Mouse (Mus musculus): ENCODE measurements around the gene Otulin.

Otulin gene

DNA sequence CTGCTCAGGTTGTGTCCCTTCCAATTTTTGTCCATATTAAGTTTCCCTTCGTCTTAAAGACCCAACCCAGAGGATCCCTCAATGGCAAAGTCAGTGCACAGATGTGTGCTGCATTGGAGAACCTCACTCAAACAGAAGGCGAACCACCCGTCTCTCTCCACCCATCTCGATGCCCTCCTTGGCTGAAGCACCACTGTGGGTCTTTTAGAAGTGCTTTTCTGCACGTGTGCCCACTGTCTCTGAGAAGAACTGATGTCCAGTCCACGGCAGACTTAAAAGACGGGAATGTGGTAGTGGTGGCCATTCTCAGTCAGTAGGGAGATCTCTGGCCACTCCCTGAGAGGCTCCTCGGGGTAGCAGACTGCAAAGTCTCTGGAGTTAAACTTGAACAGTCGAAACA, 26.1 kb upstream of the Otulin start:
- DNase-seq: no peak

DNA sequence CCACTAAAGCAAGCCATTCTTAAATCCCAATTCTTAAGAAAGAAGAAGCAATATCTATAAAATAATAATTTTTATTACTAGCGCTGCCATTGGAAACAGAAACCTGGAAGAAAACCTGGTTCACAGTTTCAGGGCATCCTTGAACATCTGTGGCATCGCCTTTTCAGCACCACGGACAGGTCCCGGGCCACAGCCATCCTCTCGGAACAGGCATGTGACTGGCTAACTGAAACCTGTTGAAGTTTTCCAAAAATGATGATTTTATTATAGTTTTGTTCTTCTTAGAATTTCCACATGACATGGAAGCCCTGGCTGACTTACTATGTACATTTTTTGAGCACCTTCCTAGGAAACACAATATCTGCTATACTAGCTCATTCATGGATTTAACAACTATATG, 24.5 kb upstream of the Otulin start:
- no peak for DNase-seq

DNA sequence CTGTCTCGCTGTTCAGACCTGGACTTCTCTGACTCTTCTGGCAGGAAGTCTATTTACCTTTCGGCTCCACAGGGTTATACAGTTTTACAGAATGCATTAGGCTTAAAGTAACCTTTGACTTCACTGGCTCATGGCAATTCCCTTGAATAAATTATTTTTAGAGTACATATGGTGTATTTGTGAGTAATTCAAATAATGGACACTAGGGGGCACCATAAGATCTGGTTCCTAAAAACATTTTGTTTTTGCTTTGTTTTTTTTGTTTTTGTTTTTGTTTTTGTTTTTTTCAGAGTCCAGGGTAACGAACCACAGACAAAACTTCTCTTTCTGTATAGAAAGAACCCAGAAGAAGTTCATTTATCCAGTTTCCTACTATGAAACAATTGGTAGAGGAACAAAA, 17.2 kb upstream of the Otulin start:
- DNase-seq: no peak

DNA sequence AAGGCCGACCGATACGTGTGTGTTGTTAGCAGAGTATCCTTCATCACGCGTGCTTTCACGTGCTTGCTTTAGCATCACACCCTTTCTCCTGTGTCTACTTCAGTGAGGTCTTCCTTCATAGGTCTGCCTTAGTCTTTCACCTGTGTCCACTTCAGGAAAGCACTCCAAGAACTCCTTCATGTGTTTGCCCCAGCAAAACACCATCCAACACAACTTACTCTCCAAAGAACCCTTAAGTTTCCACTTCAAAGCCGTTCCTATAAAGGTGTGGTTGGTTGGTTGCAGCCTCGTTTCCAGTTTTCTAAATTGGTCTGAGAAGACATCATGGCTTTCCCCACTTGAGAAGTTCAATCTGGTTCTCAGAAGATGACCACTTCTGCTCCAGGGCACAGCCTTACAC, 16.2 kb upstream of the Otulin start:
- no peak for DNase-seq

DNA sequence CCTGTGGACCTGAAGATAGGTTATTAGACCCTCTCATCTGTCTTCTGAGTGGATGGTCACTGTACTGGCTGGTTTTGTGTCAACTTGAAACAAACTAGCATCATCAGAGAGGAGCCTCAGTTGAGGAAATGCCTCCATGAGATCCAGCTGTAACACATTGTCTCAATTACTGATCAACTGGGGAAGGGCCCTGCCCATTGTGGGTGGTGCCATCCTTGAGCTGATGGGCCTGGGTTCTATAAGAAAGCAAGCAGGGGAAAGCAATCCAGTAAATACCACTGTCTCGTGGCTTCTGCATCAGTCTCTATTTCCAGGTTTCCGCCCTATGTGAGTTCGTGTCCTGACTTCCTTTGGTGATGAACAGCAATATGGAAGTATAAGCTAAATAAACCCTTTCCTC, 14.8 kb upstream of the Otulin start:
- DNase-seq: no peak

DNA sequence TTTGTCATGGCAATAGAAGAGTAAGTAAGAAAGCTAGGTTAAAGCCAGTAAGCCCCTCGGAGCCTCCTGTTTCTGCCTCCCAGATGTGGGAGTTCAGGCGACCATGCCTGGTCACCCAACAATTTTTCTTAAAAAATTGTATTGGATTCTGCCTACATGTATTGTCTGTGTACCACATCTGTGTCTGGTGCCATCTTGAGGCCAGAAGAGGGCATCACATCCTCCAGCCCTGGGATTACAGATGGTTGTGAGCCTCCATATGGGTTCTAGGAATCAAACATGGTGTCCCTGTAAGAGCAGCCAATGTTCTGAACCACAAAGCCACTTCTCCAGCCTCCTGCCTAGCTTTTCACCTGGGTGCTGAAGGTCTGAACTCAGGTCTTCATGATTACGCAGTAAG, 12.4 kb upstream of the Otulin start:
- peak; percentile 54 for DNase-seq

DNA sequence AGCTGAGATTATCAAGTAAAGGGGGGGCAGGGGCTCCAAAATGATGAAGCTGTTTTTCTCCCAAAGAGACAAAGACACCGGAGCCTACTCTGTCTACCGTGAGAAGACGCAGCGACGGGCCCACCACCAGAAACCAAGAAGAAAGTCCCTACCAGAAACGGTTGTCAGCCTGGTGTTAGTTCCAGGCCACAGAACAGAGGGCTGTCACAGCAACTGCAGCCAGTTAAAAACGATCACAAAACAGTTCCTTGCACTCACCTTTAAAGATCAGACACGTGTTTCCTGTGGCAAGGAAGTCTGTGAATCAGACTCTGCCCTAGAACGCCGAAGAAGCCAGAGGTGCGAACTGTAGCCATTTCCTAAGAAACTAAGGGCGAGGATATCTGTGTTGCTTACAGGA, 10.7 kb upstream of the Otulin start:
- DNase-seq: no peak

DNA sequence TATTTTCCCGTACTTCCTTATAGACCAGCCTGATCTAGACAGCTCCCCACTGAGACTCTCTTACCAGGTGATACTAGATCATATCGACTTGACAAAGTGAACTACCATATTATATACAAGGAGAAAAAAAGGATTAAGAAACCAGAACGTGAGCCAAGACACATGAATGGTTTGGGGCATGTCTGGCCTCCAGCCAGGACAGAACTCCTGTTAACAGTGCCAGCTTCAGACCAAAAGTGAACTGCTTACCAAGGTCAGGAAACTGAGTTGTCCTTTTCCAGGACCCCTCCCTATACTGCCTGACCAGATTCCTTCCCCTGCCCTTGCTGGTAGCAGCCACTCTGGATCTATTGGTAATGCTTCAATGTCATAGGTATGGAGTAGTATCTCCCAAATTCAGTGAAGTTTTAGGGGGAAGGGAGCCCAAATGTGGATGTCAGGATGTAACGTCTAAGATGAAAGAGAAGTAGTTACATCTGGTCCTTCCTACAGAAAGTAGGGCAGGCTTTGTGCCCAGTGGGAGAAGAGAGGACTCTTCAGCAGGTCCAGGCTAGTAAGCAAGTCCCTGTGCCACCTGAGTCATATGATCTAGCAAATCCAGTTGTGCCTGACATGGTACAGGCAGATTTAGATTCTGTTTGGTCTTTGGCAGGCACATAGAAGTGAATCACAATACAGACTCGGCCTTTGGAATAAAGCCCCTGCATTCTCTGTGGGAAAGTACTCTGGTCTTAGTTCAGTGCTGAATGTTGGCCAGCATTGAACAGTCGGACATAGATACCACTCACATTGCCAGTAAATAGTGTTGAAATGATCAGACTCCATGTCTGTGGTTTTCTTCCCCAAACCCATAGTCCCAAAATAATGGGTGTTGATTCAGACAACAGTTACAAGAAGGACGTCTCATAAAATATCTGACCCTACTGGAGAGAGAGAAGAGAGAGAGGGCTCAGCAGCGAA, 3.7 kb upstream of the Otulin start:
- DNase-seq: peak; percentile 44

DNA sequence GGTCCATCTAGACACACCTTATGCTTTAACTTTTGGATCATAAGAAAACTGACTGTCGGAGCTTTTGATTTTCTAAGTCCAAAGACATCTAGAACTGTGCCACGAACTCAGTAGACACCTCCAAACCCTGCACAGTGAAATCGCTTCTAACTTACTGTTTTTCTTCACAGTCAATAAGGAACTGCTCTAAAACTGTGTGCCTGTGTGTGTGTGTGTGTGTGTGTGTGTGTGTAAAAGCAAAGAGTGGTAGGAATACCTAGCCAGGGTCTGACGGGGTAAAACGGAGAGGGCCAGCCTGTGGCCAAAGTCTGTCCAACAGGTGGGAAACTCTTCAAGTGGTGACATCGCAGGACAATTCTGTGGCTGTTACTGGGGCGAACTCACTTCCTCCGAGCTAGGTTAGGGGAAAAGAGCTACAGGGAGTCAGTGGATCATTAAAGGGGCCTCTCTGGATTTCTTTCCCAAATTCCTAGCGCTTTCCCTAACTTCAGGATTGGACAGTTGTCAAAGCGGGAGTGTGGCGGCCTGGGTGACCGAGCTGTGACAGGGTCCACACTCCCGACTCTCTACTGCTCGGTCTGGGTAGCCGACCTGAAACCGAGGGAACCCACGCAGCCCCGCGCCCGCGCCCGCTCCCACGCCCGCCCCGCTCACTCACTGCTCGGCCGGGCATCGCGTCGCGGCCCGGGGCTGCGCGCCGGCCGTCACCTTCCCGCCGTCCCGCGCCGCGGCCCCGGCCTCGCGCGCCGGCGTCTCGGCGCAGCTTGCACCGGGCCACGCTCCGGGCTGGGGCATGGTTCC, 493 bp downstream of the Otulin start:
- DNase-seq: no peak

DNA sequence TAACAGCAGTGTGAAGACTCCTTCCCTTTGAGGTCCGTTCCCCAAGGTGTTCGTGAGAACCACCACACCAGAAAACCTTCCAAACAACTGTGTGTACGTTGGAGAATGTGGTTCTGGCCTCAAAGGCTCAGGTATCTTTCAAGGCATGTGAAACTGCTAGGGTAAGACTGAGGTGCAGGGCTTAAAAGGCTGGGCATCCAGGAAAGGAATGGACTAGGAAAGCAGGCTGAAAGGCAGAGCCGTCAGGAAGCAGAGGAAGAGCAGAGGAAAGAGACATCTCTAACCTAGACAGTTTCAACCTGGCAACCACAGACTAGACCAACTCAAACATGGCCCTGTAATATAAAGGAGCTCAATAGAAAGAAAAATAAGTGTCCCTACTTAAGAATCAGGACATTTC, 1.4 kb downstream of the Otulin start:
- no peak for DNase-seq

DNA sequence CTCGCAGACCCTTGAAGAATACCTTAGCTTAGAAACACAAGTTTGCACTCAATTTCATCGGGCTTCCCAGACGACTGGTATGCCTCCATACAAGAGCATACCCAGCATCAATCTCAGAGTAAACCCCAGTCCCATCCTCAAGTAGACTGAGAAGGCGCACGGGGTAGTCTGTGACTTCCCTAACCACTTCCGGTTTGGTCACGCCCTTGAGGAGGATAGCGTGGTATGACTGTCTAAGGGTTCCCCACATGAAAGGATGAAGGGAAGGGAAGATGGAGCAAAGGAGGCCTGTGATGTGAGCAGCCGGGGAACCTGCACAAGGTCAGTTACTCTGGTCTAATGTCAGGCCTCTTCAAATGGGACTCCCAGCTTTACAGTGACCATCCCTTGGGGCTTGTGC, 2.7 kb downstream of the Otulin start:
- DNase-seq: no peak

DNA sequence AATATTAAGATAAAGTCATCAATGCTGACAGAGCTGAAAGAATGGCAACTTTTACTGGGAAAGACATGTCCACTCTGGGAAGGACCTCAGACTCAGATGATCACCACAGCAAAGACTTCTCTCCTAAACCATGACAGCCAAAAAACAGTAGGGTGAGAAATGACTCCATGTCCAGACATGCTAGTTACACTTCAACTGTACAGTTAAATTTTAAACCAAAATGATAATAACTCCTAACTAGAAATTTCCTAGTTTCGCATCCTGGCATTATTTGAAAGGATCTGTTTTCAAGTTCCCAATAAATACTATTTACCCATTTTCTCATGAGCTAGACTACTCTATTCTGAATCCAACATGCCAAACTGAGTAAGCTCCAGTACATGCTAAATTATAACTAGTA, 4.2 kb downstream of the Otulin start:
- DNase-seq: no peak

DNA sequence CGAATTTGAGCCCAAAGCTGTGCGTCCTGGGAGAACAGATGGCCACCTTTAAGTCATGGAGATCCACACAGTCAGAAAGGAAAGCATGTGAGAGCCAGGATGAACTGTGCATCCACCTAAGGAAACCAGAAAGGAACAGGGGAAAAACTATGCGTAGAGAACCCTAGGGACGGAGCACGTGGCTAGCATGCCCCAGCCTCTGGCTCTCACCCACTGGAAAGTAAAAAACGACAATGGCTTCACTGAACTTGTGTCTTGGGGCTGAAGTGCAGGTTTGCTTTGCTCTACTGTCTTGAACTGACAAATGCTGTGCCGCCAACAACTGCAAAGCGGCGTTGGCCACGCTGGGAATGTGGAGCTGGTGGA, 4.6 kb downstream of the Otulin start:
- DNase-seq: no peak

DNA sequence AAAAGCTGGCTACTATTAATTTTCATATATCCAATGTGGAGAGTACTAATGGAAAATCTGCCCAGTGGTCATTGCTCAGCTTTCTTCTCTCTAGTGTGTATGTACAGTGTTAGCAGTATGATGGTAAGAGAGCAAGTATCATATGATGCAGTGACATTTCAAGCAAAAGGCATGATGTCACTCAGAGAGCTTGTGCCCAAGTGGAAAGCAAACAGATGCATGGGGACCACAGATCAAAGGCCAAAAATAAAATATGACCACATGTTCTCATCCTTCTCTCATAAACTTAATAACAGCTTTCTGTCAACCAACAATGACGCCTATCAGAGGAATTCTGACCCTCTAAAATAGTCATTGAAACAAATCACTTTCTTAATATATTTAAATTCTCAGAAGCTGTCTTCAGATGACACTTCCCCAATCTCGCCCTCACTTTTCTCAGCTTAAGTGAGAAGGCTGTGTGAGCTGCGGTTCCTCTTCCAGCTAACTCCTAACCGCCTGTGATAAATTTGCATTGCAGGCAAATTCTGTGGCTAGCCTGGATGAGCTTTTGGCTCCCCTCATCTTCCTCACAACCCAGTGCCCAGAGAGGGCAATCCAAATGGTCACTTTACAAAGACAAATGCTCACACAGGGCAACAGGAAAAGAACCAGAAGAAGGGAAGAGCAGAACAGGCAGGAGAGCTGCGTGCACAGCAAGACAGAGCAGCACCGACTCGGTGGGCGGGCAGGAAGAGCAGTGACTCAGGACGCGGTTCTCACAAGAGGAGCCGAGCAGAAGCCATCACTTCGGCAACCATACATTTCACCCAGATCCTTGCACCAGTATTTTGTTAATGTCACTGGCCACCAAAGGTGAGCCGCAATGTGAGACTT, 5.2 kb downstream of the Otulin start:
- no peak for DNase-seq

DNA sequence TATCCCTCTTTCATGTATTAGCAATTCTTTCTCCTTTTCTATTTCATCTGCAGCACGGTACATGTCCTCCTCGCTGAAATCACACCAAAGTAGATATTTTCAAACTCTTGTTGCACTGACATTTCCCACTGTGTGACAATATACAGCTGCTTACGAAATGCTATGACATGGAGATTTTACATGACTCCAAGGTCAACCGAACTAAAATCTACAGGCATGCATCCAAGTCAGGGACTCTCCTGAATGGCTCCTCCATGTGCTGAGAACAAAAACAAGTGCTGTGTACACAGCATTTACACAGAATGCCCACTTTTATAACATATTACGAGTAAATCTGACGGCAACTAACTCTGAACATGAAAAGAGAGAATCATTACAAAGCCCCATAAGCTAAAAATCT, 7.2 kb downstream of the Otulin start:
- DNase-seq: no peak

DNA sequence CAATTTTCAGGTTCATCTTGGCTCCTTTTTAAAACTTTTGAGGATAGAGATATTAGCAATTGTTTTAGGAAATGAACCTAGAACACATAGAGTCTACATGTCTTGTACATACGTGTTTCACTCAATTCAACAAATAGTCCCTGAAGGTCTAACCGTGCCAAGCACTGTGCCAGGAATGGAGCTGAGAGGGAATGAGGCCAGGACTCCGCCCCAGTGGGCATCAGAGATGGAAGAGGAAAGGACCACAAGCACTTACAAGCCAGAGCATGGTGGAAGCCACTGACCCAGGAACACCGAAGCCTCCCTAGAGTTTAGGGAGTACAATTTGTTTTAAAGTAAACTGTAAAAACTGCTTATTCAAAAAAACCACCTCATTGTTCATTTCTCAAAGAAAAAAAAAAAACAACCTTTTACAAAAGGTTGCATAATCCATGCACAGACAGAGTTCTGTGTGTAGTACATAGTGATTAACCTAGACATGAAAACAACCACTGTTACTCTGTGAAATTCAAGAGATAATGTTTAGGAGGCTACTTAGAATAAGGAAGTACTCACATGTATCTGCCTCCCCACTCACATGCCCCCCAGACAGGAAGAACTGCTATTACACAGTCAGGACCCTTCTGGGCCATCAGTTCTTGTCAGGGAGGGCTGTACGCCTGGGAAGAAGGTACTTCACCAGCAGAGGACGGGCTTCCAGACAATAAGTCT, 9.9 kb downstream of the Otulin start:
- peak; percentile 40 for DNase-seq

DNA sequence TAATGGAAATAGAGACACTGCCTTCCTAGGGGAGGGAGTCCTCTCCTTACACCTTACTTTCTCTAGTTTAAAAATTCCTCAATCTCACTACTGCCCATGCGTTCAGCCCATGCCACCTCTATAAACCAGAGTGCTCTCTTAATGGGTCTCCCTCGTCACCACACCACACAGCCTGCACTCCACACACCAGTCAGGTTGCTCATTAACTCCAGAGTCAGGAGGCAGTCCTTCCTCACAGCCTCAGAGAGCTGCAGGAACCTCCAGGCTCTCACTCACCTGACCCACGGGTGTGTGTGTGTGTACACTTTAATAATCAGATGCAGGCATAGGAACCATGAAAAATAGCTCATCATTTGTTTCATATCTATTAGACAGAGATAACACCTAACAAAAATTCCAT, 10.8 kb downstream of the Otulin start:
- peak; percentile 81 for DNase-seq

DNA sequence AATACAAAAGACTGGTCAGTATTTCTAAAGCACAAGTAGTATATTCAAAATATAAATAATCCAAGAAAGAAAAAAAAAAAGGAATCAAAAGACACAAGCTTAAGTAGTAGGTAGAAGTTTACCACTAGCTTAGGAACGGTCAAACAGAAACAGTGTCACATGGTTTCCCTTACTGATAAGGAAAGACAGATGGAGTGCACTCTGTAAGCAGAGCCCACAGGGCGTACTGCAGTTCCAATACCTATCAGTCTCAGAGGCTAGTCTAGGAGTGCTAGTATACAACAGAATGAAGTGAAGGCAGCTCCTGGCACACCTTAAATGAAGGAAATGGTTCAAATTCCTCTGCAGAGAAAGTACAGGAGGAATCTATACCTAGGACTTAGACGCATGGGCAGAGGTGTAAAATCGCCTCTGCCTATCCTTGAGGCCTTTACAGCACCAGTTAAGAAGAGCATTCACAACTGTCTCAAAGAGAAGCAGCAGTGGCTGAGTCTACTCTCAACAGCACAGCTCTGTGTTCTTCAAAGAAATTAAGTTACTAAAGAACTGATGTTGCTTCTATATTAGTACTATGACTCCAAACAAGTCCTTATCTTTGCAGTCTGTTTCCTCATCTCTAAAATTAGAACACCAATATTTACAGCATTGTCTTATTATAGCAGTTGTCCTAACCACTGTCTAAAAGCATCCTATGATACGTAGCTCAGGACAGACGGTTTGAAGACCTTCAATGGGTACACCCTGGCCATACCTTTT, 11.5 kb downstream of the Otulin start:
- no peak for DNase-seq

DNA sequence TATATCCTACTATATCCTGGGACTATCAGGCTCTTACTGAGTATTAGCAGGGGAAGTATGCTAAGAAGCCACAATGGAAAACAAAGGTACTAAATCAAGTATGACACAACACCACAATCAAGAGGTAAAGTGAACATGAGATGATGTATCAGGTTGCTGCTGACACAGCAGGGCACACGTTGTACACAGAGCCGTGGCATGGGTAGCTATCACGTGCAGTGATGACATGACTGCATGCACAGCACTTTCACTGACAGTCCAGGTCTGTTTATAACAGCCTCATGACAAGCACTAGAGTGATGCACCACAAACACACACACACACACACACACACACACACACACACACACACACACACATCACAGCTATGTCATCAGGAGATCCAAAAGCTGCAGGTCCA, 13.3 kb downstream of the Otulin start:
- DNase-seq: no peak

DNA sequence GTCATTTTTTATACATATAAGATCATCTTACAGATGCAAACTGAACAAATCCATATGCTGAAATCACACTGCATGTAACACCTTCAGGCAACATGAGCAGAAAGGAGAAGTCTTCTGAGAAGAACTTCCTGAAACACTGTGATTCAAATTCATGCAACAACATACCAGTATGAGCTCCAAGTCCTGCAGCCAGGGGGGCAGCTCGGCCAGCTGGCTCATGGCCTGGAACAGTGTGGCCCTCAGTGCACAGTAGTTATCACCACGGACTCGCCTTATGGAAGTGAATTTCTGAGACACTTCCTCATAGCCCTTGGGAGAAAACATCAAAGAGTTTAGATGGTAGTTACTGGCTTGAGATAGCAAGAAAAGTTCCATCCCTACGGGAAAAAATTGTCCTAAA, 14.3 kb downstream of the Otulin start:
- no peak for DNase-seq

DNA sequence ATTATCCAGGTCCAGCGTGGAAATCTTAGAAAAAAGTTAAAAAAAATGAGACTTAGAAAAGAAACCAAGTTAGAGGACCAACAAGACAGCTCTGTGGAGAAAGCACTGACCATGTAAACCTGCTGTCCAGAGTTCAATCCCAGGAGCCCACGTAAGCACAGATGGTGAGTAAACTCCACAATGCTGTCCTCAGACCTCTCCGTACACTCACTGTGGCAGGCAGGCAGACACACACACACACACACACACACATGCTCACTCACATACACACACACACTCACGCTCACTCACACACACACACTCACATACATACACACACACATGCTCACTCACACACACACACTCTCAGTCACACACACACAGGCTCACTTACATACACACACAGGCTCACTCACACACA, 17.2 kb downstream of the Otulin start:
- DNase-seq: no peak

Measured in kidney, adult 11 months (tissue).